Mouse (Mus musculus) MEL-GATA-1-ER (cell line): ENCODE measurements around the gene Gm21985.
A peak's percentile ranks its signal among the peaks of the same experiment; 100 is the strongest.

Experiments used
- DNase-seq: peaks from one replicate; pipeline ENCODE4 v3.0.0-alpha.2; 2012; ENCODE audit warnings: low read depth; ENCODE audit errors: extremely low read depth

Gene Gm21985

GRCm38 (mm10) chr2:112266242-112266592, at the start of gene Gm21985:
TSS of gene Gm21985 (plus strand) at chr2:112266314.
- peak; percentile 70 for DNase-seq

GRCm38 (mm10) chr2:112217614-112218013, 48.5 kb upstream of the Gm21985 start:
- no peak for DNase-seq

GRCm38 (mm10) chr2:112220880-112221279, 45.2 kb upstream of the Gm21985 start:
- no peak for DNase-seq

- no peak for DNase-seq
Measured at GRCm38 (mm10) chr2:112222607-112223006, 43.5 kb upstream of the Gm21985 start.

- no peak for DNase-seq
Measured at GRCm38 (mm10) chr2:112224356-112224755, 41.8 kb upstream of the Gm21985 start.

- DNase-seq, result no peak
Measured at GRCm38 (mm10) chr2:112232623-112233022, 33.5 kb upstream of the Gm21985 start.

- DNase-seq, result no peak
Measured at GRCm38 (mm10) chr2:112236620-112237019, 29.5 kb upstream of the Gm21985 start.

GRCm38 (mm10) chr2:112238006-112238405, 28.1 kb upstream of the Gm21985 start:
- DNase-seq, result no peak

- peak; percentile 46 for DNase-seq
Measured at GRCm38 (mm10) chr2:112239212-112239934, 26.7 kb upstream of the Gm21985 start, which contains the start of gene Lpcat4. TSS of gene Lpcat4 (plus strand) at chr2:112239468.

- no peak for DNase-seq
Measured at GRCm38 (mm10) chr2:112239935-112240721, 26.0 kb upstream of the Gm21985 start.

GRCm38 (mm10) chr2:112241787-112242186, 24.3 kb upstream of the Gm21985 start:
- no peak for DNase-seq

- DNase-seq, result no peak
Measured at GRCm38 (mm10) chr2:112245307-112245706, 20.8 kb upstream of the Gm21985 start.

GRCm38 (mm10) chr2:112246193-112246592, 19.9 kb upstream of the Gm21985 start:
- no peak for DNase-seq

GRCm38 (mm10) chr2:112247323-112247722, 18.8 kb upstream of the Gm21985 start:
- no peak for DNase-seq

GRCm38 (mm10) chr2:112249780-112250453, 16.2 kb upstream of the Gm21985 start:
- DNase-seq, result no peak

GRCm38 (mm10) chr2:112254675-112255515, 11.2 kb upstream of the Gm21985 start:
- no peak for DNase-seq

GRCm38 (mm10) chr2:112259241-112259962, 6.7 kb upstream of the Gm21985 start, which contains the start of gene Nutm1:
TSS of gene Nutm1 (minus strand) at chr2:112259291.
- no peak for DNase-seq

- peak; percentile 90 for DNase-seq
Measured at GRCm38 (mm10) chr2:112261748-112262653, 4.1 kb upstream of the Gm21985 start, which contains the start of gene Nop10. TSS of gene Nop10 (plus strand) at chr2:112261926.

GRCm38 (mm10) chr2:112262779-112263295, 3.3 kb upstream of the Gm21985 start:
- peak; percentile 75 for DNase-seq
